Mouse (Mus musculus) c-Kit-positive CD71-positive TER-119-negative erythroid progenitor cells, embryonic 14.5 days (primary cell): ENCODE data around the gene Olfr160.

Experiments
- DNase-seq: peaks from one replicate; pipeline ENCODE4 v3.0.0-alpha.2; 2013; ENCODE audit warnings: low read depth

Olfr160 gene

GRCm38 (mm10) chr9:37716150-37716549 lies at the start of gene Olfr160:
Gene Olfr160, minus strand, starts transcription at chr9:37716250.
- DNase-seq: no peak

DNA sequence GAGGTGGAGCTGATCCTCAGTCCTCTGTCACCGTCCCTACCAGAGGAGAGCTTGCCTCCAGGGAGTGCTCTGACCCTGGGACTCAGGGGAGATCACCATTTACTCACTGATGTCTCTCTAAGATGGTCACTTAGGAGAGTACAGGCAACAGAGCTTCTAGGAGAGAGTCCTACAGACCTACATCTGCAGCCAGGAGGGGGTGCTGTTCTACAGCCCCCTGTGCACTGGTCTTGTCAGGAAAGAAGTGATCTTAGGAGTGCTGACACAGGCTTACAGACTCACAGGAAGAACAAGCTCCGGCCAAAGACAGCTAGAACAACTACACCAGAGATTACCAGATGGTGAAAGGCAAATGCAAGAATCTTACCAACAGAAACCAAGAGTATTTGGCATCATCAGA lies 46.5 kb upstream of the Olfr160 start:
- DNase-seq: no peak

DNA sequence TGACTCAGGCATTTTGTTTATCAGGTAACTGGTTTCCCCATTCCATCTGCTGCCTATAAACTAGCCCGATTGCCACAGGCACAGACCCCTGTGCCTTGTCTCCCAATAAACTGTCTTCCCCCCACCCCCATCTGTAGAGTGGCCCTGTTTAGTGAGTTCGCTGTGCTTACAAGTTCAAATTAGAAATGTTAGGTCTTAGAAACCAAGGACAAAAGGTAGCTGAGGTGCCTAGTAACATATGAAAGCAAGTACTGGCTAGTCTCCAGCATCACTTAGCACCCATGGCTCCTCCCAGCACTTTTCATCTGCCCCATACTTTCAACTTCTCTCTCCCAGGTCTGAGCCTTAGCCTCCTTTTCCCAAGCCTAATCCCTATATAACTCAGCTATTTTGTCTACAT lies 45.7 kb upstream of the Olfr160 start:
- no peak for DNase-seq

DNA sequence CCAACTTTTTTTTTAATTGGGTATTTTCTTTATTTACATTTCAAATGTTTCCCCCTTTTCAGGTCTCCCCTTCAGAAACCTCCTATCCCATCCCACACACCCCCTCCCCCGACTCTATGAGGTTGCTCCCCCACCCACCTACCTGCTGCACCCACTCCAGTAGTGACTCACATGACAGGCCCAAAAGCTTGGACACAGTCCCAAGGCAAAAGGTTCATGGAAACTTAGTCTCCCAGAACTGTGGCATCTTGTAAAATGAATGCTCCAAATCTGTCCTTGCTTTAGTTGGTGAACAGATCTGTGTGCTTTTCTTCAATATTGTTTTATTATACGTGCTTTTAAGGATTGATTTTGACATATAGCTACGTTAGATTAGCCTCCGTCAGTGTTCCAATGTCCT lies 36.0 kb upstream of the Olfr160 start:
- DNase-seq: no peak

DNA sequence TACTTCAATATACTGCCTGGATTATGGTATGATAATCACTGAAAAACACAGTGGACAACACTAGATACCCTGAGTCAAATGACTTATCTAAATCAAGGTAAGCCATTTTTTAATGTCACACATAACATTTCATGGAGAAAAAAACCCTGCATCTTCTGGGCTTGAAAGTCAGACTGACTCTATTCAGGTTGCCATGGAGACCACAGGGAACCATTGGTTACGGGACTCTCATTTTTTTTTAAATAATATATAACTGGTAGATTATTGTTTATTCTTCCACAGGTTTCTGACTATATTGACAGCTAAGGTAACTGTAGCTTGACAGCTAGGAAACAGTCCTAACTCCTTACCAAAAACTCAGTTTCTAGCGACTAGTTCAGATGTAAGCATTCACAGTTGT lies 35.4 kb upstream of the Olfr160 start:
- no peak for DNase-seq

GRCm38 (mm10) chr9:37750319-37751075 lies 34.4 kb upstream of the Olfr160 start:
- DNase-seq: no peak

GRCm38 (mm10) chr9:37744806-37745205 lies 28.8 kb upstream of the Olfr160 start, which contains the start of gene Olfr874:
Gene Olfr874, plus strand, starts transcription at chr9:37745106.
- DNase-seq: no peak

GRCm38 (mm10) chr9:37734310-37734709 lies 18.3 kb upstream of the Olfr160 start:
- no peak for DNase-seq

DNA sequence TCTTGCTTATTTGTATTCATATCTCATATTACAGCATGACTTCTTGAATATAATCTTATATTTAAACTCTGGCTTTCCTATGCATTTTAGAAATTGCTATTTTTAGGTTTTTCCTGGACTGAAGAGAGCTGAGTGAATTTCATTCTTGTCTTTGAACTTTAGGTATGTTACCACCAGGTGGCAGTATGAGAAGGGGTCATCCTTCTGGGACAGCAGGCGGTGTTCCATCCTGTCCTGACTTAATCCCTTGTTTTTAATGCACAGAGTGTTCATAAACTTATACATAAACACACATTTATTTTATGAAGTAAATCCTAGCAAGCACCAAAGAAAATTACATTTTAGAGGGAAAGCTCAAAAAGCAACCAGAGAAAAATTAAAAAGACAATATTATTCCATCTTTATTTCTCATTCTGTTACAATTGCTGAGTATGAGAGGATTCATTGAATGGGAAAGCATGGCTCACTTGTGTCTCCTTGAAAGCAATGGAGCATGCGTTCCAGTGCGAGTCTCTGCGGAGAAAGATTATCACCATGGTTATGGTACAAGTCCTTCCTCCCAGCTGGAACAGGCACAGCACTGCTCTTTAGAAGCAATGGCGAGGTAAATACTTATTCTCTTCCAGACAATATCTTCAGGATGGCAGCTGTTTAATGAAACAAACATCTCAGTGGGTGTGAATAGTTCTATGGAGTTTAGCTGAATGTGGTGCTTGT lies 25.9 kb downstream of the Olfr160 start:
- DNase-seq: peak; percentile 6

GRCm38 (mm10) chr9:37687941-37688303 lies 28.1 kb downstream of the Olfr160 start:
- DNase-seq: no peak

- DNase-seq: no peak
Measured at GRCm38 (mm10) chr9:37687288-37687940, 28.6 kb downstream of the Olfr160 start.

DNA sequence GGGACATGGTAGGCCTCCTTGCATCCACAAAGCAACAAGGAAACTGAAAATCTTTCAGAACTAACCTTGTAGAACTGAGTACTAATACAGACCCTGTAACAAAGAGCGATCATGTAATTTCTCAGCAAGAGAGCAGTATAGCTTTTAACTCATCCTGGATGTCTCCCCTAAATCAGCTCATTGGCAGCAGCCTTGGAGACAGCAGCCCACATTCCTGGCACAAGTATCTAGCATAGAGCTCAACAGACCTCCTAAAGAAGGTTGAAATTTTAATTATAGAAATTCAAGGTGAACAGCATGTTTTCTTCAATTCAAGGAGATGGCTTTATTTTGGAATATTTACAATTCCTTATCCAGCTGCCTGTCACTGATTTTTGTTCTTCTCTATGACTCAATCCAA lies 34.9 kb downstream of the Olfr160 start:
- DNase-seq: no peak

GRCm38 (mm10) chr9:37675287-37675686 lies 40.8 kb downstream of the Olfr160 start:
- no peak for DNase-seq

- DNase-seq: no peak
Measured at GRCm38 (mm10) chr9:37670261-37670660, 45.8 kb downstream of the Olfr160 start.

- no peak for DNase-seq
Measured at GRCm38 (mm10) chr9:37669678-37670077, 46.4 kb downstream of the Olfr160 start.

- DNase-seq: no peak
Measured at GRCm38 (mm10) chr9:37669115-37669514, 46.9 kb downstream of the Olfr160 start, which contains the start of gene Panx3. Gene Panx3, minus strand, starts transcription at chr9:37669235.

- no peak for DNase-seq
Measured at GRCm38 (mm10) chr9:37666045-37666444, 50.0 kb downstream of the Olfr160 start.

GRCm38 (mm10) chr9:37664604-37665003 lies 51.4 kb downstream of the Olfr160 start:
- DNase-seq: no peak

- no peak for DNase-seq
Measured at GRCm38 (mm10) chr9:37663210-37663609, 52.8 kb downstream of the Olfr160 start.

- DNase-seq: no peak
Measured at GRCm38 (mm10) chr9:37659413-37659812, 56.6 kb downstream of the Olfr160 start.
